Mouse (Mus musculus) urinary bladder, postnatal 10 days (tissue): ENCODE results near the gene Tinf2.
A peak's percentile ranks its signal among the peaks of the same experiment; 100 is the strongest.

Experiments
- DNase-seq: peaks from one replicate; pipeline ENCODE4 v3.0.0; 2022; ENCODE audit warnings: low spot score

The Tinf2 gene

DNA sequence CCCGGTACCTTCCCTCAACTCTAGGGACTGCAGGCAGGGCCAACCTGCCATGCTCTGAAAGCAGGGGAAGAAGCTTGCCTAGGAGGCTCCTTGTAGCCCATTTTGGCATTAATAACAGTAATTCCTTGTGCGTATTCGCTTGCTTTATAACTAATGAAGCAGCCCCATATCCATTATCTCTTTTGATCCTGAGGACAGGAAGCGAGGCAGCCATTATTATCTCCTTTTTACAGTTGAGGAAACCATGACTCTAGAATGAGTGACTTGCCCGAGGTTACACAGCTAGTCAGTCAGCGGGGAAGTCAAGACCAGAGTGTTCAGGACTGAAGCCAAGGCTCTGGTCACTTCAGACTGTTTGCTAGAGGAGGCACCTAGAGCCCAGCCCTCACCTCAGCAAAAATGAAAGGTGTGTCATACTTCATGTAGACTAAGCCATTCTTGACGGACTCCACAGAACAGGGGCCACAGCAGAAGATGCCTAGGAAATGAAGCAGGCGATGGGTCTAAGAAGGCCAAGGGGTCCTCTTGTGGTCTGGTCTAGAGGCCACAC lies 24.5 kb upstream of the Tinf2 start:
- no peak for DNase-seq

DNA sequence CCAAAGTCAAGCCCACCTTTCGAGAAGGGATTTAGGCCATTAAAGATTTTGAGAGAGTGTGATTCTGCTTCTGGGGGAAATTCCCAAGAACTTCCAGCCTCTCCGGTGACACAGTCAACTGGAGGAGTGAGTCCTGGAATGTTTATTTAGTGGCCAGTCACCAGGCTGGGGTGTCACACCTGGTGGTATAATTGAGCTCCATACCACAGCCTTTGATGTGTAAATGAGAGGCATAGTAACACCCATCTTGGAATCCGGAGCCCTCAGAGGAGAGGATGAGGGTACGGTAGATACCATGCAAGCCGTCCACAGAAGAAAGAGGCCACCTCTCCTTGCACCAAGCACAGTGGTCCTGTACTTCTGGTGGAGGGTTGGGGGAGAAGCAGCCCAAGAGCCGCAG lies 21.1 kb upstream of the Tinf2 start:
- DNase-seq, result no peak

DNA sequence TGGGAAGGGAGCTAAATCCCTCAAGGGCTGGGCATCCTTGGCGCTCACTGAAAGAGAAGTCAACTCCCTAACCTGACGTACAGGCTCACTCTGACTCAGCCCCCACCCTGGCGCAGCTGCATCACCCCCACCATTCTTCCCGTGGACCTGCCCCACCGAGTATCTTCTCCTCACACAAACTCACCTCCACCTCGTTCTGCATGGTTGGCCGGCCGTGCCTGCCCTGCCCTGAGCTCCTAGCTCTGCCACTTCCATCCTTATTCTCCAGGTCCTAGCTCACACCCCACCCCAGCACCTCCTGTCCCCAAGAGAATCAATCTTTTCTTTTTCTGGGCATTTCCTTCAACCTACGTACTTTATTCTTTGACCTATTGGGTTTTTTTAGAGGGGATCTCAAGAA lies 19.5 kb upstream of the Tinf2 start:
- no peak for DNase-seq

DNA sequence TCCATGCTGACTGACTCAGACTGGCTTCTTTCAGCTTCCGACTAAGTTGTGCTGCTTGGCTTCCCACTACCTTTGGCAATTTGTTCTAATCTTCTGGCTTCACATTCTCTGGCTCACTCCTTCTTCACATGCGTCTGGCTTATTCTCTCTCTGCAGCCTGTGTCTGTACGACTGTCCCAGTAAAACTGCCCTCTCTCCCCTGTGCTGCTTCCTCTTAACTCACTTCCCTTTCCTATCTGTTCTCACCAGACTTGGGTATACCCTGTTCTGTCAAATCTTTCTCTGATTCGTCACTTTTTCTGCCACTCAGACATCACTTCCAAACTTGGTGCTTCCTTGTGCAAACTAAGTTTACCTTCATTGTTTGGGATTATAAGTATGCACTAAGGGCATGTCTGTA lies 15.6 kb upstream of the Tinf2 start:
- no peak for DNase-seq

DNA sequence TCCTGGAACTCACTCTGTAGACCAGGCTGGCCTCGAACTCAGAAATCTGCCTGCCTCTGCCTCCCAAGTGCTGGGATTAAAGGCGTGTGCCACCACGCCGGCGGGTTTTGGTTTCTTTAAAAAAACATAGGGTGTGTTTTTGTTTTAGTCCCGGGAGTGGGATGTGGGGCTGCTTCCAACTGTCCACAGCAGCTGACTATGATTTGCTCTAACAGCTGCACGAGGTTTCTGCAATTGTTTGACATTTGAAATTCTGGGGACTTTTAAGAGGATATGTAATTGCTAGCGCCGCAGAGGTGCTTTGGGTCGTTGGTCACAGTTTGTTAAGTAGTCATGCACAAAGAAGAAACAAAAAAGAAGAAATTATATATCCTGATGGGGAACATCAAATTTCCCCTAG lies 7.8 kb upstream of the Tinf2 start:
- no peak for DNase-seq

DNA sequence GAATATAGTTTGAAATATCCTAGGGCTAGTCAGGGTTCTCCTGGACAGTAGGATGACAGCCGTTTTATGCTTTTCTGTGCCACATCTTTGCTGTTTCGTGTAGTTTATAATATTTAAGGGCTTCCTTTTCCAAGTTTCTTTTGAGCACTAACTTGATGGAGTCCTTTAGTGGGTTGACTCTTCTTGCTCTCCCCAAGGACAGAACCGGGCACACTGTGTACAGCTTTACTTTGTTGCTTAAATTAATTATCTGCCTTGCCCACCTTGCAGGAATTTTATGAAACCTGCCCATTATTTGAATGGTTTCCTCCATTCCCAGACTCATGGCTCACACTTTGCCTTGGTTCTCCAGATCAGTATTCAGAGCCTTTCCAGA lies 486 bp upstream of the Tinf2 start:
- DNase-seq, result no peak

DNA sequence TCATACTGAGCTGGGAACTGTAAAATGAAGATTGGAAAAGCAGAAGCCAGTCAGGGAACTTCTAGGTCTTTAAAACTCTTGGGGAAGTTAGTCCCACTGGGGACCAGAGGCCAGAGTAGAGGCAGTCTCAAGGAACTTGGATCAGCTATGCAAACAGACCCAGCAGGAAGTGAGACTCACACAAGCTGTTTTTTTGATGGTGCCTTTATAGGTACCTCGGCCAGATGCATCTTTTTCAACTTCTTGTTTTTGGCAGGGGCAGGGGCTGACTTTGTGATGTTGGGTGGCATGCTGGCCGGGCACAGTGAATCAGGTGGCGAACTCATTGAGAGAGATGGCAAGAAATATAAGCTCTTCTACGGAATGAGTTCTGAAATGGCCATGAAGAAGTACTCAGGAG lies 4.0 kb downstream of the Tinf2 start:
- DNase-seq, result no peak

DNA sequence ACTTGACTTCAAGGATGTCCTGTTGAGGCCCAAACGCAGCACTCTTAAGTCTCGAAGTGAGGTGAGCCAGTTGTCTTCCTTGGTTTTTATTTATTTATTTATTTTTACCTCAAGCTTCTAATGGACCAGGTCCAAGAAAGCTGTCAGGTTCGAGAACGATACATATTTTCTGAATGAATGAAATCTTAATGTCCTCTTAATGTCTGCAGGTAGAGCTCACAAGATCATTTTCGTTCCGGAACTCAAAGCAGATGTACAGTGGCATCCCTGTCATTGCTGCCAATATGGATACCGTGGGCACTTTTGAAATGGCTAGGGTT lies 8.9 kb downstream of the Tinf2 start:
- DNase-seq, result no peak

DNA sequence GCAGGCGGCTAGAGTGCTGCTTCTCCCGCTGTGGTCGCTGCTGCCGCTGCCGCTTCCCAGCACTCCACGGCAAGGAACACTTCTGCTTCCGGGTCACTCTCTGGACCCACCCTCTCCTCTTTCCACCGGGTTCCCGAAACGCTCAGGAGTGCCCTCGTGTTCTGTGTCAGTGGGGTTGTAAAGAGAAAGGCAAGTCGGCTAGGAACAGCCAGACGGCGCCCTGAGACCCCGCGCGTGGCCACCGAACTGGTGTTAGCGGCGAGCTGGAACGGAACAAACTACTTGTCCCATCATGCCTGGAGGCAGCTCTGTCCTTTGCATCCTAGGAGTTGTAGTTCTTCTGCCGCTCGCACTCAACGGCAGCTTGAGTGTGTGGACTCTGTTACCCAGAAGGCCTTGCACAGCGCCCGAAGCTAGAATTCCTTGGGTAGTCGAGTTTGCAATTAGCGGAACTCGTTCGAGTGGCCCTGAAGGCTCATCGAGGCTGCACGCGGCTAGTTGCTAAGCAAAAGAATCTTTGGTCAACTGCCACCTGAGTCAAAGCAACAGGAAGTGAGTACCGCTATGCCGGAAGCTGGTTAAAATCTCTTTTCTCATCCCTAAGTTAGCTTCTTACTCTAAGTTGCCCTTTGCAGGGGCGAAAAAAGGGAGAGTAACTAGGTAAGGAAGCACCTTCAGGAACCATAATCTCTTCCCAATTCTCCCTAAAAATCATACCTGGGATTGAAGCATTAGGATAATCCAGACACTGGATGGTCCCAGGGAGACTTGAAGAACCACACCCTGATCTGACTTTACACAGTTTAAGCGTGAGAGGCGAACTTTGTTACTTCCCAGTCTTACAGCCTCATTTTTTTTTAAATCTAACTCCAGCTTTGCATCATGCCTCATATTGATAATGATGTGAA lies 9.5 kb downstream of the Tinf2 start, which contains the start of the genes Gmpr2 and Nedd8:
Gene Gmpr2 (plus strand): TSS at position 109 of the 908 bp plus-strand sequence.
Gene Nedd8 (minus strand): TSS at position 292 of the 908 bp plus-strand sequence.
- DNase-seq, result peak; percentile 38

DNA sequence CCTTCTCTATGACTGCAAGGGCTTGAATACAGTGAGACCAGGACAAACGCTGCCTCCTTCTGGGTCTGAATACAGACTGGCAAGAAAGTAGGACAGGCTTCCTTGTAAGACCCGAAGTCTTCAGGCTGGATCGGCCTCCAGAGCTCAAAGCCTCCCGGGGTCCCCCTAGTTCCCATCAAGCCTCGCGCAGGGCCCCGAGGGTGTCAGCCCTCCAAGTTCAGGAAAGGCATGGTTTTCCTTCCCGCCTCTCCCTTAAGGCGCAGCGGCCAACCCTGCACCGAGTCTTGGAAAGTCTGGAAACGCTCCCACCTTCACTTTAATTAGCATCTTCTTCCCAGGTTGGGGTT lies 10.2 kb downstream of the Tinf2 start:
- no peak for DNase-seq

DNA sequence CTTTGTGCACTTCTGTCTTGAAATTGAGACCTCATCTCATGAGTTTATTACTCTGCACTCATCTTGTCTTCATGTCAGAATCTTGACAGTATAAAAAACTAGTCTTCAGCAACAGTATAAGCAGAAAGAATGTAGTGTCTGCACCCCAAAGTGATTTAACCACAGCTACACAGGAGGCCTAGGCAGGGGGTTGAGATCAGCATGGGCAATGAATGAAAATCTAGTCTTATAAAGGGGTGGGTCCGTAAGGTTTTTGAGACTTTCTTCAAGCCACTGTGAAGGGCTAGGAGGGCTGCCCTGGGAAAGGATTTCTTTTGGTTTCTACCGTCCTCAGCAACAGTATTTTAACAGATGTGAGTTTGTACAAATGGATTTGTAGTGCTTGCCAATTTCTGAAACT lies 21.0 kb downstream of the Tinf2 start:
- no peak for DNase-seq

DNA sequence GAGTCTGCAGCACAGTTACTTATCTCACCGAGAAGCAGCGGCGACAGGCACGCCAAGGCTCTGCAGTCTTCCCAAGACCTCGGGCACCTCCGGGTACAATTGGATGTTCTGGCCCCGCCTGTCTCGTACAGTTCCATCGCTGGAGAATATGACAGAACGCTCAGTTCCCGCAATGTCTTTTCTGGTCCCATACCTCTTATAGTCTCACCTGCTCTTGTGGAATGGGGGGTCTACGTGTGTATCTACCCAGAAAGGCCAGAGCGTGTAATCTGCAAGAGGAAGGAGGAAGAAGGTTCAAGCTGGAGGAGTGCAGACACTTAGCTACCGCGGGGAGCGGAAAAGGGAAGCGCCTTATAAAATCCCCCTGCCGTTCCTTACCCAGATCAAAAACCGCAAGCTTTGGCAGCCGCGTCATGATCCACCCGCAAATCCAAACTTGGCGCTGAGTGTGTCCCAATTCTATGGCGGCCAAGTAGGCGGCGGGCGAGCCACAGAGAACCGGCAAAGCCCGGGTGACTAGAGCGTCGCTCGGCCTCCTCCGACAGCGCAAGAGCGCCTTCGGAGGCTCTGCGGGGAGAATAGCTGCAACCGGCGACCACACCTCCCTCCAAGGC lies 21.6 kb downstream of the Tinf2 start, which contains the start of gene Mdp1:
Gene Mdp1 (minus strand): TSS at position 549 of the 614 bp plus-strand sequence.
- no peak for DNase-seq

DNA sequence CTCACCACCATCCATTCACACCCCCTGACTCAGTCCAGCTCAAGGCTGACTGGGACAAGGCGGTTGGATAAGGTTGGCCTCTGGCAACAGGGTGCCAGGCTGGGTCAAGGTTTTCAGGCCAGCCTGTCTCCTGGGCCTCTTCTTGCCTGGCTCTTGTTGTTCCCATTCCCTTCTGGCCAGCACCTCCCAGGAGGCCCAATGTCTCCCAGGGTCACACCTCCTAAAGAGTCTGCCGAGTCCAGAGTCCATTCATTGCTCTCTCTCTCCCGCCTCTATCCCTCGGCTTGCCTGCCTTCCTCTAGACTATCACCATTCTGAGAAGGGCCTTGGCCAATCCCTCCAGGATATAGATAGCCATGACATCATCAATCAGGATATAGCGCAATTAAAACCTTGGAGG lies 23.6 kb downstream of the Tinf2 start:
- no peak for DNase-seq

DNA sequence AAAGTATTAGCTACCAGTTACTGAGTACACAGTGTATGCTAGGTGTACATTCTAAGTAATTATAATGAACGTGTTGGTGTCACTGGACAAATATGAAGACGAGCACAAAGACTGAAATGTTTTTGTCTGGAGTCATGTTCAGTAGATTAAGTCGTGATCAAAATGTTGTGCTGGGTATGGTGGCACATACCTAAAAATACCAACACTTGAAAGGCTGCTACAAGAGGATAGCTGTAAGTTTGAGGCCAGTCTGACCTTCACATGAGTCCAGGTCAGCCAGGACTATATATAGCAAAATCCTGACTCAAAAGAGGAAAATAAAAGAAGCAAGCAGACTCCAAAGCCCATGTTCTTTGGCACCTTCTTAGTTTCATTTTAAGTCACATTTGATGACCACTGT lies 24.7 kb downstream of the Tinf2 start:
- no peak for DNase-seq

DNA sequence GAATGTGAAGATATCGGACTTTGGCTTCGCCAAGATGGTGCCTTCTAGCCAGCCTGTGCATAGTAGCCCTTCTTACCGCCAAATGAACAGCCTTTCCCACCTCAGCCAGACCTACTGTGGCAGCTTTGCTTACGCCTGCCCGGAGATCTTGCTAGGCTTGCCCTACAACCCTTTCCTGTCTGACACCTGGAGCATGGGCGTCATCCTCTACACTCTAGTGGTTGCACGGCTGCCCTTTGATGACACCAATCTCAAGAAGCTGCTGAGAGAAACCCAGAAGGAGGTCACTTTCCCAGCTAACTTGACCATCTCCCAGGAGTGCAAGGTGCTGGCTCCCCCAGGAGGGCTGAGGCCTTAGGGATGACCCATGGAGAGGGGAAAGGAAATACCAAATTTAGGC lies 30.1 kb downstream of the Tinf2 start:
- no peak for DNase-seq

DNA sequence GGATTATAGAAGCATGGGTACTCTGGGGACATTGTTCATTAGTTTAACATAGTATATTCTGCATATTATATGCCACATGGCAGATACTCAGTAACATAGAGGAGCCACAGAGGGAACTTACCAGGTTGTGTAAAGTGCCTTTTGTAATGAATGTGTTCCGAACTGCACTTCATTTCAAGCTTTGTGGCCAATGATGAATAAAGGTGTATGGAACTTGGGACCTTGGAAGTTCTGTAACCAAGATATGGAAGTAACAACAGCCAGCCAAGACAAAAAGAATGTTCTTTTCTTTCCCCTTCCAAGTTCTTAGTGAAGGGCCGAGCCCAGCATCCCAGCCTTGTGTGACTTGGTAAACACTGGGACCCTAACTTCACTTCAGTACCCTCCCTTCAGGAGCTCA lies 31.7 kb downstream of the Tinf2 start, which contains the start of gene Tssk4:
Gene Tssk4 (plus strand): TSS at position 301 of the 400 bp plus-strand sequence.
- DNase-seq, result no peak

DNA sequence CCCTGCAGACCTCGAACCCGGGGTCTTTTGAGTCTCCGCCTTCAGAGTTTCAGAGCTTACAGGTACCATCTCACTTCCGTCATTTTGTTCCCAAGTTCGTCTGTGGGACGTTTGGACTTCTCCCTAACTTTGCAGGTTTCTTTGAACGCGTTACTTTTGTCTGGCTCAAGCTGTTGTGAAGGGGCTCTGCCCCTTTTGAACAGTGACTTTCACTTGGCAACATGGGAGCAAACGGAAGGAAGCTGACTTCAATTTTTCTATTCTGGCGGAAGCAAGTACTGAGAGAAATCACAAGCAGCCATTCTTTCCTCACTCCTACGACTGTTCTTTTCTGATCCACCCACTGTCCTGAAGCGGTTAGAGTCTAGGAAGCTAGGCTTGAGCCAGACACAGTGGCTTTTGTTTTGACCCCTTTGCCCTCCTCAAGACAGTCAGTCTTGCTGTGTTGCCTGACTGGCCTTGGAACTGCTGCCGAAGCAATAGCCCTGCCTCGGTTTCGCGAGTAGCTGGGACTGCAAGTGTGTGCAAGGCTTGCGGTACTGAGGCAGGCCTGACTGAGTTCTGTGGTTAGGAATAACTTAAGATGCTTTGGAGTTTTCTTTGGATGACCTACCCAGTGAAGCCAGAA lies 37.2 kb downstream of the Tinf2 start:
- DNase-seq, result no peak

DNA sequence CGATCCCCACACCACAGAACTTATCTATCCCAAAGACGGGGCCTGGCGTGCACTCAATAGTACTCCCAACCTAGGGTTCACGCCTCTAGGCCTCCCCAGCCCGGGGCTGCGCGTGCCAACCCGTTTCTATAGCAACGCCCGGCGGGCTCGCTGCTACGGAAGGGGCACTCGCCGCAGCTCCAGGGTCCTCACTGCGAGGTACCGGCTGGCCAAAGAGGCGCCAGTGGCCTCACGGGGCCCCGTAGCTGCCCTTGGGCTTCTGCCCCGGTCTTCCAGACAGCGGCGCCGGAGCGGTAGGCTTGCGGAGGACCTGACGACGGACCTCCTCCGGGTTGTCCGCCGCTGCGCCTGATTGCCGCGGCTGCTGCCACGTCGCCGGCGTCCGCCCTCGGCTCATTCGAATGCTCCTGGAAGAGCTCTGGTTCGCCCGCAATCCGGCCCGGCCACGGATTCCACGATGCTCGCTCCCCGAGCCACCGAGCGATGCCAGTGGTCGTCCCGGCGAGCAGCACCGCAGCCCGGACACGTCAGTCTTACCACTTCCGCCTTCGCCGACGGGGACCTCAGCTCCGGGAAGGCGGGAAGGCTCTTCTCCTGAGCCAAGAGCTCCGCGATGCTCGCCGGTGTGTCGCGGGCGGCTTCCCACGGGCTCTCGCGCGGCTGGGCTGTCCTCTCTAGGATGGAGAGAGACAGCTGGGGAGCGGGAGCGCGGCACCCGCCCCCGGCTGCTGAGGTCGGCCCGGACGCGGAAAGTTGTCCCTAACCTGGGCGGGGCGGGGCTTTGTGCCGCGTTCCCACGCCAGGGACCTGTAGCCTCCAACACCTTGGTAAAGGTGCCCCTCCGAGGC lies 38.3 kb downstream of the Tinf2 start, which contains the start of gene Tm9sf1:
Gene Tm9sf1 (minus strand): TSS at position 747 of the 848 bp plus-strand sequence.
- peak; percentile 53 for DNase-seq

DNA sequence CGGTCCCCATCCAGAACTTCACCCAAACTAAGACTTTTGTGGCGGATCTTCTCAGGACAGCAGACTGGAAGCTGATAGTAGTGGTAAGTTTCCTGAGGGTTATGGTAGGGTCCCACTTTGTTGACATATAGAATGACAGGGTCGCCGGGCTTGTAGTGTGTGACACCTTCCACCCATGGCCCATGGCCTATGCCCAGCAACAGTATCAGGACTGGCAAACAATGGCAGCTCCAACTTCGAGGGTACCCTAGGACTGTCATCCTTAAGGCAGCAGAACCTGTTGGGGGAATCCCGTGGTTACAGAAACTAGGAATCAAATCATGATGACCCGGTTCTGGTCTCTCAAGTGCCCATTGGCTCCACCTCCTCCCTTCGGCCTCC lies 39.0 kb downstream of the Tinf2 start:
- no peak for DNase-seq

DNA sequence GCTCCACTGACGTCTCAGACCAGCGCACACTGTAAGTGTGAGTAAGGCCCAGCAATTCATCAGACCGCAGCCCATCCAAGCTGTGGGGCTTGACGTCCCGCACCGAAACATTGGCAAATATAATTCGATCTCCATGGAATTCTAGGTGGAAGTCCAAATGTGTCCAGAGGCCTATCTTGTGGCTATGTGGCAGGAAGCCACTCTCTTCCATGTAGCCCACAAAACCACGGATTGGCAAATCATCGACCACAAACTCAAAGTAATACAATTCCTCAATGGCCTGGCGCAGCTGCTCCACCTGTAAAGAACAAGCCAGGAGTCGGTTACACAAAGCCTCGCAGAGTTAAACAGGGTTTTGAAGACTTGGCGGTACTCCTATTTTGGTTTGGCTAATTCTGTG lies 40.3 kb downstream of the Tinf2 start:
- DNase-seq, result no peak

DNA sequence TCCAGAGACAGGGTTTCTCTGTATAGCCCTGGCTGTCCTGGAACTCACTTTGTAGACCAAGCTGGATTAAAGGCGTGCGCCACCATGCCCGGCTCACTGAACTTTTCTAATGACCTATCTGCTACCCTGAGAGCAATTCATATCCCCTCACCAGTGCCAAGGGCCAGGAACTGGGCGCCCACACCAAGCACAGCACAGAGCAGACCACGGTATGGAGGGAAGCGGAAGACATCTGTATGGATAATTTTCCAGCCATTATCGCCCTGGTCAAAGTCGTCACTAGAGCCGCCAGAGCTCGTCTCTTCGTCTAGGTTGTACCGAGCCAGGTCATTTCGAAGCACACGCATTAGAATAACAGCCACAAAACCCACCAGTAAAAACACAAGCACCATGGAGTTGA lies 40.8 kb downstream of the Tinf2 start:
- DNase-seq, result no peak

DNA sequence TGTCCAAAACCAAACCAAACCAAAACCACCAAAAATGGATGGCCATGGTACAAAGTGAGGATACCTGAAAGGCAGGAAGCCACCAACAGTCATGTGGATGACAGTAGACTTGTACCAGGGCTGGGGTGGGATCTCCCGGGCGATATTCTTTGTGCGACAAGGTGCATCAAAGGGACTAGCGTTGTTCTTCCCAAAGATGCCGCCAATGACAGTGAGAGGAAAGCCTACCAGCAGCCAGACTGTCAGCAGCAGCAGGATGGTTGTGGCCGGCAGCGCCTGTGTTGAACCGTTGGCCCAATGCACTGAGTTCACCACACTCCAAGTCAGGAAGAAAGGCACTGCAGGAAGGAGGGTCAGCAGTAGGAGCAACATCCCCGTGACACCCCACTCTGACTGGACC lies 43.8 kb downstream of the Tinf2 start, which contains the start of gene Gm49378:
Gene Gm49378 (minus strand): TSS at position 101 of the 400 bp plus-strand sequence.
- DNase-seq, result no peak
